Mouse (Mus musculus): ENCODE measurements around the gene Eif4g3.
"Not testable (repeated sequence)": the region's sequence is repeated elsewhere in the genome, so short reads cannot be mapped to it uniquely, and the experiment has no call there.

Eif4g3 gene

GRCm38 (mm10) chr4:138049547-138049946 lies 56.7 kb downstream of the Eif4g3 start:
- TF ChIP-seq POU5F1 (IDR thresholded peaks at IDR 0.05; ENCODE audit: borderline replicate concordance, low read length), result no peak
- no peak for TF ChIP-seq NANOG (IDR thresholded peaks at IDR 0.05; ENCODE audit: borderline replicate concordance, low read length)
- TF ChIP-seq CTCF (conservative IDR thresholded peaks at IDR 0.05; ENCODE audit: low read length), result no peak
- Histone ChIP-seq H3K4me1 (replicated peaks; ENCODE audit: low read depth, low read length) (no peaks in the 10 kb centered on the region), H3K4me3 (replicated peaks; ENCODE audit: low read length) (no peak overlapping the region), H3K27me3 (ENCODE audit: insufficient read depth, low read length) (no peaks in the 10 kb centered on the region), H3K9me3 (ENCODE audit: low read length) (no peaks in the 10 kb centered on the region), H3K36me3 (ENCODE audit: insufficient read depth, low read length) (peaks cover 21% of the 10 kb centered on the region; the same call in 1 of the 2 replicates)

GRCm38 (mm10) chr4:138051488-138051887 lies 58.7 kb downstream of the Eif4g3 start:
- H3K4me1 ChIP-seq (replicated peaks; ENCODE audit: low read depth, low read length), result no peaks in the 10 kb centered on the region
- H3K9me3 ChIP-seq (ENCODE audit: low read length), result no peaks in the 10 kb centered on the region
- no peaks in the 10 kb centered on the region for H3K27me3 ChIP-seq (ENCODE audit: insufficient read depth, low read length)
- no peak overlapping the region for H3K4me3 ChIP-seq (replicated peaks; ENCODE audit: low read length)
- H3K36me3 ChIP-seq (ENCODE audit: insufficient read depth, low read length), result peaks cover 26% of the 10 kb centered on the region; the same call in 1 of the 2 replicates
- TF ChIP-seq CTCF (conservative IDR thresholded peaks at IDR 0.05; ENCODE audit: low read length) (no peak), POU5F1 (IDR thresholded peaks at IDR 0.05; ENCODE audit: borderline replicate concordance, low read length) (no peak), NANOG (IDR thresholded peaks at IDR 0.05; ENCODE audit: borderline replicate concordance, low read length) (no peak)

- no peak overlapping the region for H3K4me3 ChIP-seq (replicated peaks; ENCODE audit: low read length)
- TF ChIP-seq NANOG (IDR thresholded peaks at IDR 0.05; ENCODE audit: borderline replicate concordance, low read length), result no peak
- TF ChIP-seq POU5F1 (IDR thresholded peaks at IDR 0.05; ENCODE audit: borderline replicate concordance, low read length), result no peak
- TF ChIP-seq CTCF (conservative IDR thresholded peaks at IDR 0.05; ENCODE audit: low read length), result no peak
- H3K27me3 ChIP-seq (ENCODE audit: insufficient read depth, low read length), result no peaks in the 10 kb centered on the region
- no peaks in the 10 kb centered on the region for H3K9me3 ChIP-seq (ENCODE audit: low read length)
- 0 out of 2 replicates have a peak, but pooled peaks cover 3% of the 10 kb centered on the region for H3K4me1 ChIP-seq (replicated peaks; ENCODE audit: low read depth, low read length)
- peaks cover 20% of the 10 kb centered on the region for H3K36me3 ChIP-seq (ENCODE audit: insufficient read depth, low read length)
These were observed 63.8 kb downstream of the Eif4g3 start for GRCm38 (mm10) chr4:138056658-138057057.

- H3K36me3 ChIP-seq (ENCODE audit: insufficient read depth, low read length), result peaks cover 24% of the 10 kb centered on the region
- H3K9me3 ChIP-seq (ENCODE audit: low read length); H3K4me1 ChIP-seq (replicated peaks; ENCODE audit: low read depth, low read length); H3K27me3 ChIP-seq (ENCODE audit: insufficient read depth, low read length); H3K4me3 ChIP-seq (replicated peaks; ENCODE audit: low read length): not testable (repeated sequence)
These were observed 64.5 kb downstream of the Eif4g3 start for GRCm38 (mm10) chr4:138057196-138057754.

GRCm38 (mm10) chr4:138061161-138061560 lies 68.3 kb downstream of the Eif4g3 start:
- Histone ChIP-seq H3K36me3 (ENCODE audit: insufficient read depth, low read length) (peaks cover 40% of the 10 kb centered on the region), H3K4me1 (replicated peaks; ENCODE audit: low read depth, low read length) (0 out of 2 replicates have a peak, but pooled peaks cover 3% of the 10 kb centered on the region), H3K4me3 (replicated peaks; ENCODE audit: low read length) (no peak overlapping the region), H3K27me3 (ENCODE audit: insufficient read depth, low read length) (no peaks in the 10 kb centered on the region), H3K9me3 (ENCODE audit: low read length) (no peaks in the 10 kb centered on the region)
- no peak for TF ChIP-seq NANOG (IDR thresholded peaks at IDR 0.05; ENCODE audit: borderline replicate concordance, low read length)
- no peak for TF ChIP-seq CTCF (conservative IDR thresholded peaks at IDR 0.05; ENCODE audit: low read length)
- no peak for TF ChIP-seq POU5F1 (IDR thresholded peaks at IDR 0.05; ENCODE audit: borderline replicate concordance, low read length)

- Histone ChIP-seq H3K4me3 (replicated peaks; ENCODE audit: low read length) (no peak overlapping the region), H3K36me3 (ENCODE audit: insufficient read depth, low read length) (peaks cover 41% of the 10 kb centered on the region), H3K9me3 (ENCODE audit: low read length) (no peaks in the 10 kb centered on the region), H3K27me3 (ENCODE audit: insufficient read depth, low read length) (no peaks in the 10 kb centered on the region), H3K4me1 (replicated peaks; ENCODE audit: low read depth, low read length) (no peaks in the 10 kb centered on the region)
- no peak for TF ChIP-seq NANOG (IDR thresholded peaks at IDR 0.05; ENCODE audit: borderline replicate concordance, low read length)
- TF ChIP-seq POU5F1 (IDR thresholded peaks at IDR 0.05; ENCODE audit: borderline replicate concordance, low read length), result no peak
- no peak for TF ChIP-seq CTCF (conservative IDR thresholded peaks at IDR 0.05; ENCODE audit: low read length)
These were observed 70.8 kb downstream of the Eif4g3 start for GRCm38 (mm10) chr4:138063372-138064265.

- TF ChIP-seq POU5F1 (IDR thresholded peaks at IDR 0.05; ENCODE audit: borderline replicate concordance, low read length) (no peak), CTCF (conservative IDR thresholded peaks at IDR 0.05; ENCODE audit: low read length) (no peak), NANOG (IDR thresholded peaks at IDR 0.05; ENCODE audit: borderline replicate concordance, low read length) (no peak)
- H3K36me3 ChIP-seq (ENCODE audit: insufficient read depth, low read length), result peaks cover 50% of the 10 kb centered on the region
- H3K27me3 ChIP-seq (ENCODE audit: insufficient read depth, low read length), result no peaks in the 10 kb centered on the region
- H3K9me3 ChIP-seq (ENCODE audit: low read length), result no peaks in the 10 kb centered on the region
- no peak overlapping the region for H3K4me3 ChIP-seq (replicated peaks; ENCODE audit: low read length)
- peaks cover under 1% of the 10 kb centered on the region; the same call in 1 of the 2 replicates for H3K4me1 ChIP-seq (replicated peaks; ENCODE audit: low read depth, low read length)
These were observed 72.2 kb downstream of the Eif4g3 start for GRCm38 (mm10) chr4:138064882-138065592.

GRCm38 (mm10) chr4:138065593-138066169 lies 72.9 kb downstream of the Eif4g3 start:
- H3K4me1 ChIP-seq (replicated peaks; ENCODE audit: low read depth, low read length), result peaks cover 6% of the 10 kb centered on the region; the same call in 1 of the 2 replicates
- peaks cover 50% of the 10 kb centered on the region for H3K36me3 ChIP-seq (ENCODE audit: insufficient read depth, low read length)
- H3K27me3 ChIP-seq (ENCODE audit: insufficient read depth, low read length), result no peaks in the 10 kb centered on the region
- TF ChIP-seq CTCF (conservative IDR thresholded peaks at IDR 0.05; ENCODE audit: low read length) (no peak), NANOG (IDR thresholded peaks at IDR 0.05; ENCODE audit: borderline replicate concordance, low read length) (no peak), POU5F1 (IDR thresholded peaks at IDR 0.05; ENCODE audit: borderline replicate concordance, low read length) (no peak)
- H3K9me3 ChIP-seq (ENCODE audit: low read length), result no peaks in the 10 kb centered on the region
- no peak overlapping the region for H3K4me3 ChIP-seq (replicated peaks; ENCODE audit: low read length)
